Mouse (Mus musculus): Measurements from ENCODE around the gene Ttll11. TPM values are rescaled to one million over a fixed set of nuclear protein-coding genes. Genes with fewer than 3 reads are reported as not detected.

Ttll11 gene
- polyA plus RNA-seq, 1 experiment from 2014 or later, result 0.44 TPM

DNA sequence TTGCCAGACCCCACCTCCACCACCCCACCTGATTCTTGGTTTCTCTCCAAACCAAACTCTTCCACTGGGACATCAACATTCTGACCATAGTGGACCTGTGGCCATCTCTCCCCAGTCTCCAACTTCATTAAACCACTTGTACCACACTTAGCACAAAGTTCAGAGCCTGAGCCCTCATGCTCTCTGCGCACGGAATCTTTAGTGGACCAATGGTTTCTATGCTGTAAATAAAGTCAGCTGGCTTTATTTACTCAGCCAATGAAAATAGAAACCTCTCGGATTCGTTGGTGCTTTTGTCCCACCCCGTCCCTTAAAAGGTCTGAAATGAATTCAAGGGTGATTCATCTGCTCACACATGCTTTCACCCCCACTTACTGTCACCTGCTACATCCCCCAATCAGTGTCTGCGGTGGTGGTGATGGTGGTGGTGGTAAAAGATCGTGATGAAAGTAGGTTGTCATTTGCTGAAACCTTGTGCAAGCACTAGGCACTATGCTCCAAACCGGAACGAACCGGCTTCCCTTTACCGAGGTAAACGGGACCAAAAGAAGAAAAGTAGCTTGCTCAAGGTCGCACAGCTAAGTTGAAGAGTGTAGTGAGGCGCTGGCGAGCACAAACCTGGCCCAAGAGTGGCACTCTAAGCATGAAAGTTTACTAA, 1.3 kb downstream of the Ttll11 start:
- no peaks in the 10 kb centered on the region for H3K36me3 ChIP-seq (ENCODE audit: control insufficient read depth, insufficient read depth)
- 14% methylated on average over 15 of the region's 15 CpGs for WGBS
- peak; percentile 55 for ATAC-seq

GRCm38 (mm10) chr2:35977749-35978148, 2.0 kb downstream of the Ttll11 start:
- ATAC-seq, result no peak
- H3K9me3 ChIP-seq (ENCODE audit: control insufficient read depth), result no peaks in the 10 kb centered on the region
- H3K27ac ChIP-seq (ENCODE audit: low read depth, low read length), result no peak overlapping the region
- WGBS, result 78% methylated on average over 3 of the region's 3 CpGs
- no peaks in the 10 kb centered on the region for H3K36me3 ChIP-seq (ENCODE audit: control insufficient read depth, insufficient read depth)
- no peaks in the 10 kb centered on the region for H3K27me3 ChIP-seq (replicated peaks; ENCODE audit: control insufficient read depth, insufficient read depth, low read length)
- no peak overlapping the region for H3K9ac ChIP-seq (ENCODE audit: low read depth, low read length)
- H3K4me1 ChIP-seq (replicated peaks; ENCODE audit: control insufficient read depth, insufficient read depth, low read length), result peaks cover 7% of the 10 kb centered on the region
- no peak for TF ChIP-seq CTCF (IDR thresholded peaks at IDR 0.05; ENCODE audit: low read depth)
- peak overlapping the region; percentile 99 for H3K4me2 ChIP-seq (replicated peaks; ENCODE audit: low read depth)
- H3K4me3 ChIP-seq (ENCODE audit: low read depth, low read length), result no peak overlapping the region

More for the DNA sequence above, 1.3 kb downstream of the Ttll11 start:
- H3K27ac ChIP-seq (ENCODE audit: low read depth, low read length), result peak overlapping the region; percentile 76; the same call in 1 of the 2 replicates
- no peak for TF ChIP-seq CTCF (IDR thresholded peaks at IDR 0.05; ENCODE audit: low read depth)
- H3K4me1 ChIP-seq (replicated peaks; ENCODE audit: control insufficient read depth, insufficient read depth, low read length), result peaks cover 7% of the 10 kb centered on the region
- H3K27me3 ChIP-seq (replicated peaks; ENCODE audit: control insufficient read depth, insufficient read depth, low read length), result no peaks in the 10 kb centered on the region
- peak overlapping the region; percentile 92 for H3K9ac ChIP-seq (ENCODE audit: low read depth, low read length)
- H3K4me2 ChIP-seq (replicated peaks; ENCODE audit: low read depth), result peak overlapping the region; percentile 99
- peak overlapping the region; percentile 87 for H3K4me3 ChIP-seq (ENCODE audit: low read depth, low read length)
- no peaks in the 10 kb centered on the region for H3K9me3 ChIP-seq (ENCODE audit: control insufficient read depth)

GRCm38 (mm10) chr2:35972259-35973001, 7.3 kb downstream of the Ttll11 start:
- H3K4me3 ChIP-seq (ENCODE audit: low read depth, low read length), result no peak overlapping the region
- no peak overlapping the region for H3K27ac ChIP-seq (ENCODE audit: low read depth, low read length)
- no peaks in the 10 kb centered on the region for H3K4me1 ChIP-seq (replicated peaks; ENCODE audit: control insufficient read depth, insufficient read depth, low read length)
- TF ChIP-seq CTCF (IDR thresholded peaks at IDR 0.05; ENCODE audit: low read depth), result no peak
- H3K27me3 ChIP-seq (replicated peaks; ENCODE audit: control insufficient read depth, insufficient read depth, low read length), result no peaks in the 10 kb centered on the region
- H3K36me3 ChIP-seq (ENCODE audit: control insufficient read depth, insufficient read depth), result no peaks in the 10 kb centered on the region
- H3K9me3 ChIP-seq (ENCODE audit: control insufficient read depth), result no peaks in the 10 kb centered on the region
- ATAC-seq, result no peak
- H3K4me2 ChIP-seq (replicated peaks; ENCODE audit: low read depth), result no peak overlapping the region
- H3K9ac ChIP-seq (ENCODE audit: low read depth, low read length), result no peak overlapping the region
- 59% methylated on average over 6 of the region's 6 CpGs for WGBS

GRCm38 (mm10) chr2:35965883-35966513, 13.7 kb downstream of the Ttll11 start:
- Histone ChIP-seq H3K9me3 (ENCODE audit: control insufficient read depth) (no peaks in the 10 kb centered on the region), H3K9ac (ENCODE audit: low read depth, low read length) (no peak overlapping the region), H3K4me1 (replicated peaks; ENCODE audit: control insufficient read depth, insufficient read depth, low read length) (no peaks in the 10 kb centered on the region), H3K36me3 (ENCODE audit: control insufficient read depth, insufficient read depth) (no peaks in the 10 kb centered on the region), H3K27me3 (replicated peaks; ENCODE audit: control insufficient read depth, insufficient read depth, low read length) (no peaks in the 10 kb centered on the region), H3K4me2 (replicated peaks; ENCODE audit: low read depth) (no peak overlapping the region), H3K27ac (ENCODE audit: low read depth, low read length) (no peak overlapping the region), H3K4me3 (ENCODE audit: low read depth, low read length) (no peak overlapping the region)
- no peak for TF ChIP-seq CTCF (IDR thresholded peaks at IDR 0.05; ENCODE audit: low read depth)
- no peak for ATAC-seq
- WGBS, result 57% methylated on average over 10 of the region's 10 CpGs

GRCm38 (mm10) chr2:35963280-35963679, 16.4 kb downstream of the Ttll11 start:
- no peak for TF ChIP-seq CTCF (IDR thresholded peaks at IDR 0.05; ENCODE audit: low read depth)
- no peaks in the 10 kb centered on the region for H3K27me3 ChIP-seq (replicated peaks; ENCODE audit: control insufficient read depth, insufficient read depth, low read length)
- no peak overlapping the region for H3K4me2 ChIP-seq (replicated peaks; ENCODE audit: low read depth)
- H3K9me3 ChIP-seq (ENCODE audit: control insufficient read depth), result no peaks in the 10 kb centered on the region
- H3K9ac ChIP-seq (ENCODE audit: low read depth, low read length), result no peak overlapping the region
- H3K4me3 ChIP-seq (ENCODE audit: low read depth, low read length), result no peak overlapping the region
- no peak overlapping the region for H3K27ac ChIP-seq (ENCODE audit: low read depth, low read length)
- no peak for ATAC-seq
- no peaks in the 10 kb centered on the region for H3K4me1 ChIP-seq (replicated peaks; ENCODE audit: control insufficient read depth, insufficient read depth, low read length)
- H3K36me3 ChIP-seq (ENCODE audit: control insufficient read depth, insufficient read depth), result no peaks in the 10 kb centered on the region
- WGBS, result 77% methylated on average over 2 of the region's 2 CpGs

GRCm38 (mm10) chr2:35961593-35962127, 18.1 kb downstream of the Ttll11 start:
- Histone ChIP-seq H3K36me3 (ENCODE audit: control insufficient read depth, insufficient read depth) (no peaks in the 10 kb centered on the region), H3K27ac (ENCODE audit: low read depth, low read length) (no peak overlapping the region), H3K9me3 (ENCODE audit: control insufficient read depth) (no peaks in the 10 kb centered on the region), H3K27me3 (replicated peaks; ENCODE audit: control insufficient read depth, insufficient read depth, low read length) (no peaks in the 10 kb centered on the region), H3K4me1 (replicated peaks; ENCODE audit: control insufficient read depth, insufficient read depth, low read length) (no peaks in the 10 kb centered on the region), H3K4me3 (ENCODE audit: low read depth, low read length) (no peak overlapping the region), H3K4me2 (replicated peaks; ENCODE audit: low read depth) (no peak overlapping the region), H3K9ac (ENCODE audit: low read depth, low read length) (no peak overlapping the region)
- TF ChIP-seq CTCF (IDR thresholded peaks at IDR 0.05; ENCODE audit: low read depth), result no peak
- WGBS, result 87% methylated on average over 3 of the region's 3 CpGs
- no peak for ATAC-seq
